Mouse (Mus musculus) layer of hippocampus, adult 18-20 months (tissue): ENCODE measurements around the gene Homer2. TPM values are rescaled to one million over a fixed set of nuclear protein-coding genes. Genes with fewer than 3 reads are reported as not detected.

Experiments used
- DNase-seq, 2 experiments: peaks; one replicate each; pipeline ENCODE4 v3.0.0; 2022; ENCODE audit warnings: low spot score in 2 of 2
- total RNA-seq, 2 experiments: library from RNA; stranded (reverse); gene quantifications; 2 replicates each; pipeline ENCODE4 v1.2.3; 2021

The Homer2 gene
- total RNA-seq, 2 experiments from 2014 or later: 85.9 to 96.4 TPM

- DNase-seq: peak; percentile 27 to 72
Observed at GRCm38 (mm10) chr7:81653988-81654387, 53.3 kb downstream of the Homer2 start.

- no peak for DNase-seq
Observed at GRCm38 (mm10) chr7:81652296-81652695, 55.0 kb downstream of the Homer2 start.

- DNase-seq: no peak
Observed at GRCm38 (mm10) chr7:81651284-81651683, 56.0 kb downstream of the Homer2 start.

GRCm38 (mm10) chr7:81649270-81649669 is 58.1 kb downstream of the Homer2 start:
- peak; percentile 32 to 76 for DNase-seq

- DNase-seq: no peak
Observed at GRCm38 (mm10) chr7:81647959-81648358, 59.4 kb downstream of the Homer2 start.

GRCm38 (mm10) chr7:81644551-81645235 is 62.6 kb downstream of the Homer2 start:
- no peak for DNase-seq

- no peak for DNase-seq
Observed at GRCm38 (mm10) chr7:81641101-81641500, 66.2 kb downstream of the Homer2 start.

- no peak for DNase-seq
Observed at GRCm38 (mm10) chr7:81632586-81632985, 74.7 kb downstream of the Homer2 start.

GRCm38 (mm10) chr7:81631261-81631660 is 76.1 kb downstream of the Homer2 start:
- DNase-seq: no peak

- DNase-seq: peak in 1 of 2 experiments; percentile 31
Observed at GRCm38 (mm10) chr7:81626460-81626859, 80.9 kb downstream of the Homer2 start.

GRCm38 (mm10) chr7:81623767-81624166 is 83.6 kb downstream of the Homer2 start:
- no peak for DNase-seq

GRCm38 (mm10) chr7:81622793-81623192 is 84.5 kb downstream of the Homer2 start:
- DNase-seq: no peak

- DNase-seq: no peak
Observed at GRCm38 (mm10) chr7:81615031-81615430, 92.3 kb downstream of the Homer2 start.

- no peak for DNase-seq
Observed at GRCm38 (mm10) chr7:81612856-81613635, 94.3 kb downstream of the Homer2 start.

- no peak for DNase-seq
Observed at GRCm38 (mm10) chr7:81610125-81610524, 97.2 kb downstream of the Homer2 start.

GRCm38 (mm10) chr7:81606452-81606851 is 100.9 kb downstream of the Homer2 start:
- DNase-seq: no peak

GRCm38 (mm10) chr7:81605489-81605888 is 101.8 kb downstream of the Homer2 start:
- no peak for DNase-seq

- no peak for DNase-seq
Observed at GRCm38 (mm10) chr7:81604991-81605390, 102.3 kb downstream of the Homer2 start.

- DNase-seq: peak; percentile 22 to 38
Observed at GRCm38 (mm10) chr7:81599379-81600280, 107.7 kb downstream of the Homer2 start.

GRCm38 (mm10) chr7:81597660-81598059 is 109.7 kb downstream of the Homer2 start:
- DNase-seq: no peak

- no peak for DNase-seq
Observed at GRCm38 (mm10) chr7:81596086-81596485, 111.2 kb downstream of the Homer2 start.
